9 mouse cellular contexts compared by ENCODE assay signal in the genomic region with DNA sequence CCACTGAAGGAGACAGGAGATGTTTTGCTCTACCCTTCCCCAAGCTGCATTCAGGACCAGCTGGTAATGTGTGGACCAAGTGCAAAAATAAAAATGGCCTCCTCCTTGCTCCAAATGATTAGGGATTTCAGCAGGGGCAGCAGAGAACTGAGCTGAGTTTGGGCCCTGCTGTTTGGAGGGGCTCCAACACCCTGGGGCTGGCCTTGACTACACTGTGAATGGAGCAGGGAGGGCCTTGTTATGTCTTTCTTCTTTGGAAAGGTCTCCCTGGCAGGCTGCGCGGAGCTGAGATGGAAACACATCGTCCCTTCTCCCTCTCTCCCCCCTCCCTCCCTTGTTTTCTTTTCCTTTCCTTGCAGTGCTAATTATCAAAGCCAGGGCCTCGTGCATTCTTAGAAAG.
DNase-seq lines count a peak whose midpoint lies in the region; ATAC-seq and TF ChIP-seq lines count a peak whose summit lies in the region.
"Had no signal": no experiment of that assay in that cellular context is flagged by ENCODE, and none has a peak within 500 bp of the region (broad histone marks: within the 10 kb centered on the region; RNA-seq: fewer than 3 reads in every experiment).

No protein-coding gene starts in this region.

- H3K4me2 ChIP-seq in midbrain, postnatal 0 days (ENCODE audit: low read depth, low read length, poor library complexity, severe bottlenecking): no peak overlapping the region

- no peak overlapping the region for H3K9ac ChIP-seq in midbrain, postnatal 0 days (replicated peaks; ENCODE audit: low read length, poor library complexity, severe bottlenecking)
- H3K9ac ChIP-seq: embryonic facial prominence, embryonic 15.5 days had no signal

- no peaks in the 10 kb centered on the region for H3K9me3 ChIP-seq in megakaryocyte, embryonic 14.5 days
- H3K9me3 ChIP-seq in midbrain, postnatal 0 days (ENCODE audit: low read length): no peaks in the 10 kb centered on the region
- H3K9me3 ChIP-seq: embryonic facial prominence, embryonic 15.5 days had no signal

- no peak overlapping the region for H3K27ac ChIP-seq in midbrain, postnatal 0 days (ENCODE audit: low read depth, low read length)
- H3K27ac ChIP-seq: embryonic facial prominence, embryonic 15.5 days had no signal

- no peak for ATAC-seq in megakaryocyte, adult 5-6 weeks (ENCODE audit: poor library complexity, severe bottlenecking)
- ATAC-seq in midbrain, postnatal 0 days (ENCODE audit: low FRiP score): peak; percentile 27; the same call in 1 of the 2 replicates

- no peak for TF ChIP-seq CTCF in midbrain, postnatal 0 days (IDR thresholded peaks at IDR 0.05)

- WGBS in midbrain, postnatal 0 days: 33% methylated on average over 4 of the region's 4 CpGs

- peaks cover 32% of the 10 kb centered on the region for H3K27me3 ChIP-seq in megakaryocyte, embryonic 14.5 days (replicated peaks)
- H3K27me3 ChIP-seq in midbrain, postnatal 0 days (ENCODE audit: insufficient read depth, low read length): no peaks in the 10 kb centered on the region
- H3K27me3 ChIP-seq: embryonic facial prominence, embryonic 15.5 days had no signal

- H3K36me3 ChIP-seq in megakaryocyte, embryonic 14.5 days (replicated peaks; ENCODE audit: low read length): peaks cover 7% of the 10 kb centered on the region
- peaks cover 11% of the 10 kb centered on the region; the same call in 1 of the 2 replicates for H3K36me3 ChIP-seq in midbrain, postnatal 0 days (ENCODE audit: insufficient read depth, low read length)

- peak; percentile 65 to 75 for DNase-seq in cerebellum, postnatal 10 days
- no peak for DNase-seq in cerebellum, adult 9-11 months
- peak; percentile 34 for DNase-seq in NIH3T3 (ENCODE audit: low read depth)
- peak; percentile 43 for DNase-seq in midbrain, postnatal 0 days (ENCODE audit: low spot score)
- DNase-seq in urinary bladder, postnatal 25 days (ENCODE audit: low spot score): no peak
- no peak for DNase-seq in spleen, adult 12 weeks (ENCODE audit: low spot score)

- H3K4me3 ChIP-seq in megakaryocyte, embryonic 14.5 days (replicated peaks): peak overlapping the region; percentile 87
- no peak overlapping the region for H3K4me3 ChIP-seq in midbrain, postnatal 0 days (ENCODE audit: low read depth, low read length)

- H3K4me1 ChIP-seq in megakaryocyte, embryonic 14.5 days: peaks cover 23% of the 10 kb centered on the region
- no peaks in the 10 kb centered on the region for H3K4me1 ChIP-seq in midbrain, postnatal 0 days (ENCODE audit: insufficient read depth, low read length)

Comparison
In these comparisons a context has a peak if more than half of its experiments do, and no peak if none do; other contexts are left out.
1. DNase-seq: peak in cerebellum, postnatal 10 days (2 of 2), NIH3T3 (single experiment) and midbrain, postnatal 0 days (single experiment); none in cerebellum, adult 9-11 months (single experiment), urinary bladder, postnatal 25 days (single experiment) and spleen, adult 12 weeks (single experiment).